Comparison of ENCODE assay signal across 8 mouse cellular contexts in the genomic region with DNA sequence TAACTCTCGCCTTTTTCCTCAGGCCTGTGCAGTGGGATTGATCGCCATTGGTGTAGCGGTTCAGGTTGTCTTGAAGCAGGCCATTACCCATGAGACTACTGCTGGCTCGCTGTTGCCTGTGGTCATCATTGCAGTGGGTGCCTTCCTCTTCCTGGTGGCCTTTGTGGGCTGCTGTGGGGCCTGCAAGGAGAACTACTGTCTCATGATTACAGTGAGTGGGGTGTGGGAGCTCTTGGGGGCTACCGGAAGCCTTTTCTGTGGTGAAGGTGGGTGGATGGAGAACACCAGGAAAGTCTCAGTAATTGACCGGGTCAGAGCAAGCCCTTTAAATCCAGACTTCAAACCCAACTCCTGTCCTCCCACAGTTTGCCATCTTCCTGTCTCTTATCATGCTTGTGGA. TPM values are rescaled to one million over a fixed set of nuclear protein-coding genes. Genes with fewer than 3 reads are reported as not detected.
DNase-seq lines count a peak whose midpoint lies in the region; ATAC-seq and TF ChIP-seq lines count a peak whose summit lies in the region.
"Had no signal": no experiment of that assay in that cellular context is flagged by ENCODE, and none has a peak within 500 bp of the region (broad histone marks: within the 10 kb centered on the region; RNA-seq: fewer than 3 reads in every experiment).

No protein-coding gene starts in this region.

- H3K4me2 ChIP-seq in embryonic facial prominence, embryonic 14.5 days (ENCODE audit: low read depth, low read length): peak overlapping the region; percentile 75
- peak overlapping the region; percentile 69 for H3K4me2 ChIP-seq in intestine, embryonic 14.5 days (ENCODE audit: low read length)
- peak overlapping the region; percentile 75 for H3K4me2 ChIP-seq in neural tube, embryonic 13.5 days

- no peak for TF ChIP-seq CTCF in layer of hippocampus, adult 2 months (conservative IDR thresholded peaks at IDR 0.05)

- no peaks in the 10 kb centered on the region for H3K27me3 ChIP-seq in embryonic facial prominence, embryonic 14.5 days (replicated peaks; ENCODE audit: control insufficient read depth, insufficient read depth, low read length)
- H3K27me3 ChIP-seq in intestine, embryonic 14.5 days (replicated peaks; ENCODE audit: control insufficient read depth, insufficient read depth, low read length): no peaks in the 10 kb centered on the region
- peaks cover 8% of the 10 kb centered on the region; the same call in 1 of the 2 replicates for H3K27me3 ChIP-seq in neural tube, embryonic 13.5 days

- peak overlapping the region; percentile 74; the same call in 1 of the 2 replicates for H3K4me3 ChIP-seq in layer of hippocampus, adult 2 months
- peak overlapping the region; percentile 94 for H3K4me3 ChIP-seq in embryonic facial prominence, embryonic 14.5 days (ENCODE audit: low read depth, low read length)
- no peak overlapping the region for H3K4me3 ChIP-seq in intestine, embryonic 14.5 days (ENCODE audit: low read depth, low read length)
- peak overlapping the region; percentile 75 for H3K4me3 ChIP-seq in neural tube, embryonic 13.5 days

- peaks cover 10% of the 10 kb centered on the region for H3K4me1 ChIP-seq in embryonic facial prominence, embryonic 14.5 days (ENCODE audit: control insufficient read depth, insufficient read depth, low read length)
- peaks cover 15% of the 10 kb centered on the region; the same call in 1 of the 2 replicates for H3K4me1 ChIP-seq in intestine, embryonic 14.5 days (replicated peaks; ENCODE audit: control insufficient read depth, insufficient read depth, low read length)
- peaks cover 32% of the 10 kb centered on the region for H3K4me1 ChIP-seq in neural tube, embryonic 13.5 days (replicated peaks)

- peak overlapping the region; percentile 99 for H3K9ac ChIP-seq in embryonic facial prominence, embryonic 14.5 days (ENCODE audit: low read depth, low read length)
- H3K9ac ChIP-seq in intestine, embryonic 14.5 days (ENCODE audit: low read length): no peak overlapping the region
- no peak overlapping the region for H3K9ac ChIP-seq in neural tube, embryonic 13.5 days

- H3K36me3 ChIP-seq in embryonic facial prominence, embryonic 14.5 days (ENCODE audit: control insufficient read depth, insufficient read depth, low read length): peaks cover 45% of the 10 kb centered on the region
- peaks cover 41% of the 10 kb centered on the region for H3K36me3 ChIP-seq in intestine, embryonic 14.5 days (ENCODE audit: control insufficient read depth, insufficient read depth, low read length)
- peaks cover 5% of the 10 kb centered on the region for H3K36me3 ChIP-seq in neural tube, embryonic 13.5 days

- no peak overlapping the region for H3K27ac ChIP-seq in layer of hippocampus, adult 2 months
- H3K27ac ChIP-seq in embryonic facial prominence, embryonic 14.5 days (replicated peaks; ENCODE audit: low read depth, low read length): no peak overlapping the region
- no peak overlapping the region for H3K27ac ChIP-seq in intestine, embryonic 14.5 days (ENCODE audit: low read depth)
- H3K27ac ChIP-seq in neural tube, embryonic 13.5 days (replicated peaks): no peak overlapping the region

- DNase-seq in layer of hippocampus, adult 2 months (ENCODE audit: low spot score in 2 of 2): no peak
- DNase-seq in layer of hippocampus, adult 11-12 months (ENCODE audit: low spot score): no peak
- no peak for DNase-seq in embryonic facial prominence, embryonic 14.5 days (ENCODE audit: low spot score)
- no peak for DNase-seq in intestine, embryonic 14.5 days (ENCODE audit: low spot score)
- no peak for DNase-seq in cerebellum, adult 11 months
- no peak for DNase-seq in urinary bladder, adult 18-20 months (ENCODE audit: low spot score in 2 of 2)
- DNase-seq: cerebellum, postnatal 36 days had no signal

- WGBS in embryonic facial prominence, embryonic 14.5 days: 82% methylated on average over 6 of the region's 6 CpGs
- 89% methylated on average over 6 of the region's 6 CpGs for WGBS in intestine, embryonic 14.5 days
- 93% methylated on average over 6 of the region's 6 CpGs for WGBS in neural tube, embryonic 13.5 days

- H3K9me3 ChIP-seq in embryonic facial prominence, embryonic 14.5 days (ENCODE audit: control insufficient read depth, low read length): no peaks in the 10 kb centered on the region
- H3K9me3 ChIP-seq in intestine, embryonic 14.5 days (ENCODE audit: control insufficient read depth, low read length): no peaks in the 10 kb centered on the region
- no peaks in the 10 kb centered on the region for H3K9me3 ChIP-seq in neural tube, embryonic 13.5 days

- ATAC-seq in embryonic facial prominence, embryonic 14.5 days (ENCODE audit: low read depth): no peak
- no peak for ATAC-seq in intestine, embryonic 14.5 days (replicated peaks; ENCODE audit: low FRiP score, low TSS enrichment, low read depth)
- no peak for ATAC-seq in neural tube, embryonic 13.5 days (ENCODE audit: low read depth)

RNA-seq across cellular contexts. Expression of gene Cd63, which starts 10.6 kb away (rescaled TPM):
- 10 to 100 TPM; 71.0 to 81.9 TPM for total RNA-seq in layer of hippocampus, adult 2 months (2021)
- polyA plus RNA-seq in embryonic facial prominence, embryonic 14.5 days (2014; fragmentation: Nextera tagmentation; extraction: Ambion mirVana): 916 and 959 TPM in 2 replicates
- polyA plus RNA-seq in intestine, embryonic 14.5 days (2014; fragmentation: Nextera tagmentation; extraction: Ambion mirVana): 558 and 572 TPM in 2 replicates
- polyA plus RNA-seq in neural tube, embryonic 13.5 days (2015; fragmentation: Nextera tagmentation; extraction: Ambion mirVana): 228 and 241 TPM in 2 replicates

RNA-seq across cellular contexts. Expression of gene Rdh5, which starts 11.3 kb away (rescaled TPM):
- total RNA-seq in layer of hippocampus, adult 2 months (2021): 1 to 10 TPM; 4.3 to 8.4 TPM
- polyA plus RNA-seq in embryonic facial prominence, embryonic 14.5 days (2014; fragmentation: Nextera tagmentation; extraction: Ambion mirVana): 15.5 and 16.0 TPM in 2 replicates
- 8.9 and 11.5 TPM in 2 replicates for polyA plus RNA-seq in intestine, embryonic 14.5 days (2014; fragmentation: Nextera tagmentation; extraction: Ambion mirVana)
- 14.1 and 16.9 TPM in 2 replicates for polyA plus RNA-seq in neural tube, embryonic 13.5 days (2015; fragmentation: Nextera tagmentation; extraction: Ambion mirVana)

RNA-seq across cellular contexts. Expression of gene Bloc1s1, which starts 12.4 kb away (rescaled TPM):
- 100 to 1,000 TPM in 1 of 2 experiments, 10 to 100 TPM in 1; 88.5 to 102 TPM for total RNA-seq in layer of hippocampus, adult 2 months (2021)
- polyA plus RNA-seq in embryonic facial prominence, embryonic 14.5 days (2014; fragmentation: Nextera tagmentation; extraction: Ambion mirVana): 242 and 248 TPM in 2 replicates
- polyA plus RNA-seq in intestine, embryonic 14.5 days (2014; fragmentation: Nextera tagmentation; extraction: Ambion mirVana): 218 and 228 TPM in 2 replicates
- polyA plus RNA-seq in neural tube, embryonic 13.5 days (2015; fragmentation: Nextera tagmentation; extraction: Ambion mirVana): 299 and 314 TPM in 2 replicates

RNA-seq across cellular contexts. Expression of gene Gdf11, which starts 19.9 kb away (rescaled TPM):
- 10 to 100 TPM; 20.5 to 21.9 TPM for total RNA-seq in layer of hippocampus, adult 2 months (2021)
- 4.7 and 5.0 TPM in 2 replicates for polyA plus RNA-seq in embryonic facial prominence, embryonic 14.5 days (2014; fragmentation: Nextera tagmentation; extraction: Ambion mirVana)
- polyA plus RNA-seq in intestine, embryonic 14.5 days (2014; fragmentation: Nextera tagmentation; extraction: Ambion mirVana): 4.5 and 5.3 TPM in 2 replicates
- polyA plus RNA-seq in neural tube, embryonic 13.5 days (2015; fragmentation: Nextera tagmentation; extraction: Ambion mirVana): 11.8 and 13.5 TPM in 2 replicates

RNA-seq across cellular contexts. Expression of gene Itga7, which starts 22.2 kb away (rescaled TPM):
- 10 to 100 TPM; 39.5 to 42.9 TPM for total RNA-seq in layer of hippocampus, adult 2 months (2021)
- 23.5 and 30.2 TPM in 2 replicates for polyA plus RNA-seq in embryonic facial prominence, embryonic 14.5 days (2014; fragmentation: Nextera tagmentation; extraction: Ambion mirVana)
- 2.1 and 2.3 TPM in 2 replicates for polyA plus RNA-seq in intestine, embryonic 14.5 days (2014; fragmentation: Nextera tagmentation; extraction: Ambion mirVana)
- 12.1 and 15.5 TPM in 2 replicates for polyA plus RNA-seq in neural tube, embryonic 13.5 days (2015; fragmentation: Nextera tagmentation; extraction: Ambion mirVana)
